8 mouse cellular contexts compared by ENCODE assay signal in the genomic region with DNA sequence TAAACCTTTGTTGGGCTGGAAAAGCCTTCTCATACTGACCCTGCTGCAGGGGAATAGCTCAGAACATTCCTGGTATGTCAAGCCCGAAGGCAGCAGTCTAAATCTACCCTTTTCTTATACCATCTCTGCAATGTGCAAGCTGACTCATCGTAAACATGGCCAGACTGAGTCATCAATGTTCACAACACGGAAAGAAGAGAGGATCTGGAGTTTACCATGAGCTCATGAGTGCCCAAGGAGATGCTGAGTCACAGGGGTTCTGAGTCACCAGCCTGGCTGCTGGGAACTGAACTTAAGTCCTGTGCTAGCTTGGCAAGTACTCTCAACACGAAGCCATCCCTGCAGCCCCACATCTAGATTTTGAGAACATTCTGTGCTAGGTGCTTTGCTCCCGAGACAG.
DNase-seq lines count a peak whose midpoint lies in the region; ATAC-seq and TF ChIP-seq lines count a peak whose summit lies in the region.

No protein-coding gene starts in this region.

- H3K4me3 ChIP-seq in layer of hippocampus, adult 2 months: no peak overlapping the region
- no peak overlapping the region for H3K4me3 ChIP-seq in kidney, embryonic 14.5 days (ENCODE audit: low read length)

- H3K36me3 ChIP-seq in kidney, embryonic 14.5 days (ENCODE audit: control insufficient read depth, insufficient read depth, low read length): no peaks in the 10 kb centered on the region

- H3K9ac ChIP-seq in kidney, embryonic 14.5 days (ENCODE audit: low read depth, low read length): no peak overlapping the region

- 80% methylated on average over 5 of the region's 5 CpGs for WGBS in kidney, embryonic 14.5 days

- H3K27me3 ChIP-seq in kidney, embryonic 14.5 days (ENCODE audit: control insufficient read depth, insufficient read depth, low read length): no peaks in the 10 kb centered on the region

- no peak for TF ChIP-seq CTCF in layer of hippocampus, adult 2 months (conservative IDR thresholded peaks at IDR 0.05)

- no peak overlapping the region for H3K4me2 ChIP-seq in kidney, embryonic 14.5 days (replicated peaks; ENCODE audit: low read depth, low read length)

- peak overlapping the region; percentile 54 for H3K27ac ChIP-seq in layer of hippocampus, adult 2 months
- H3K27ac ChIP-seq in kidney, embryonic 14.5 days (ENCODE audit: low read depth, low read length): no peak overlapping the region

- no peaks in the 10 kb centered on the region for H3K9me3 ChIP-seq in kidney, embryonic 14.5 days (ENCODE audit: control insufficient read depth, low read length)

- peak; percentile 30 for DNase-seq in gastrocnemius, adult 18-20 months (ENCODE audit: low spot score)
- DNase-seq in gastrocnemius, postnatal 10 days: no peak
- peak; percentile 27 for DNase-seq in A20 (ENCODE audit: low read depth, low spot score)
- peak; percentile 98 for DNase-seq in brain, adult 2 months (ENCODE audit: low read depth, low spot score)
- DNase-seq in layer of hippocampus, adult 2 months (ENCODE audit: low spot score in 2 of 2): peak; percentile 48 to 86
- DNase-seq in embryo, embryonic 9.5 days (ENCODE audit: extremely low spot score): no peak

- H3K4me1 ChIP-seq in kidney, embryonic 14.5 days (ENCODE audit: control insufficient read depth, insufficient read depth, low read length): peaks cover 3% of the 10 kb centered on the region; the same call in 1 of the 2 replicates

- peak; percentile 77 for ATAC-seq in megakaryocyte progenitor cell, adult 5-6 weeks (replicated peaks; ENCODE audit: poor library complexity)
- ATAC-seq in kidney, embryonic 14.5 days (ENCODE audit: low FRiP score, low TSS enrichment): no peak

Comparison
In these comparisons a context has a peak if more than half of its experiments do, and no peak if none do; other contexts are left out.
1. DNase-seq: peak in gastrocnemius, adult 18-20 months (single experiment), A20 (single experiment), brain, adult 2 months (single experiment) and layer of hippocampus, adult 2 months (2 of 2); none in gastrocnemius, postnatal 10 days (single experiment) and embryo, embryonic 9.5 days (single experiment).